Mouse (Mus musculus) CD4-positive helper T cell, adult 2 months (primary cell): ENCODE data around the gene Hist1h4m.
A peak's percentile ranks its signal among the peaks of the same experiment; 100 is the strongest.
"Not testable (repeated sequence)": the region's sequence is repeated elsewhere in the genome, so short reads cannot be mapped to it uniquely, and the experiment has no call there.

ENCODE experiments used
- DNase-seq: peaks from one replicate; pipeline ENCODE4 v3.0.0-alpha.2; 2012; ENCODE audit warnings: low read depth, missing footprints, low spot score

Gene Hist1h4m

DNA sequence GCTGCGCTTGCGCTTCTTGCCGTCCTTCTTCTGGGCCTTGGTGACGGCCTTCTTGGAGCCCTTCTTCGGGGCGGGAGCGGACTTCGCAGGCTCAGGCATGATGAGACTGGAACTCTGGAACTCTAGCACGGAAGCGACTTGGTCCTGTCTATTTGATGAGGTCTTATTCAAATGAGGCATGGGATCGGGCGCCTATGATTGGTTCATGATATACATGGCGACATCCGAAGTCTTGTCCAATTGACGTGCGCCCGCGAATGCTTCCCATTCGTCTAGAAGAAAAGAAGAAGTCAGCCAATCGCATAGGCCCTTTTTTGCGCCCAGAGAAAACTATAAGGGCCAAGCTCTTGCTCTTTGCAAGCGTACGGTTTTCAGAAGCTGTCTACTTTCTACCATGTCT, 1.5 kb upstream of the Hist1h4m start, which contains the start of the genes Hist1h2bq and Hist1h2ao:
TSS of gene Hist1h2bq (minus strand) at position 125 of the 400 bp plus-strand sequence.
TSS of gene Hist1h2ao (plus strand) at position 393 of the 400 bp plus-strand sequence.
- not testable (repeated sequence) for DNase-seq

GRCm38 (mm10) chr13:21811074-21811473, 472 bp upstream of the Hist1h4m start:
- DNase-seq, result not testable (repeated sequence)

DNA sequence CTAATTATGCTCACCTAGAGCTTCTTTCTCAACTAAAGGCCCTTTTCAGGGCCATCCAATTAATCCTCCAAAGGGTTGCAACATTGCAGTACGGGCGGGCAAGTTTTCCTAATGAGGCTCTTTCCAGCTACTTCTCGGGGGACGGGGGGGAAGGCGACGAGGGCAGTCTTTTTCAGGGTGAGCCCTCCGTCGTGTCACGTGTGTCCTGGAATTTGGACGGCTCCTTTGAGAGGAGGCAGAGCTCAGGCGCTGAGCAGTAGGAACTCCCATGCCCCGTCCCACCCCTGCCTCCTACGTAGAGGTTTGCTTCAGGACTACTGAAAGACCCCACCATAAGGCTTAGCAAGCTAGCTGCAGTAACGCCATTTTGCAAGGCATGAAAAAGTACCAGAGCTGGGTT, 546 bp downstream of the Hist1h4m start:
- DNase-seq, result not testable (repeated sequence)

DNA sequence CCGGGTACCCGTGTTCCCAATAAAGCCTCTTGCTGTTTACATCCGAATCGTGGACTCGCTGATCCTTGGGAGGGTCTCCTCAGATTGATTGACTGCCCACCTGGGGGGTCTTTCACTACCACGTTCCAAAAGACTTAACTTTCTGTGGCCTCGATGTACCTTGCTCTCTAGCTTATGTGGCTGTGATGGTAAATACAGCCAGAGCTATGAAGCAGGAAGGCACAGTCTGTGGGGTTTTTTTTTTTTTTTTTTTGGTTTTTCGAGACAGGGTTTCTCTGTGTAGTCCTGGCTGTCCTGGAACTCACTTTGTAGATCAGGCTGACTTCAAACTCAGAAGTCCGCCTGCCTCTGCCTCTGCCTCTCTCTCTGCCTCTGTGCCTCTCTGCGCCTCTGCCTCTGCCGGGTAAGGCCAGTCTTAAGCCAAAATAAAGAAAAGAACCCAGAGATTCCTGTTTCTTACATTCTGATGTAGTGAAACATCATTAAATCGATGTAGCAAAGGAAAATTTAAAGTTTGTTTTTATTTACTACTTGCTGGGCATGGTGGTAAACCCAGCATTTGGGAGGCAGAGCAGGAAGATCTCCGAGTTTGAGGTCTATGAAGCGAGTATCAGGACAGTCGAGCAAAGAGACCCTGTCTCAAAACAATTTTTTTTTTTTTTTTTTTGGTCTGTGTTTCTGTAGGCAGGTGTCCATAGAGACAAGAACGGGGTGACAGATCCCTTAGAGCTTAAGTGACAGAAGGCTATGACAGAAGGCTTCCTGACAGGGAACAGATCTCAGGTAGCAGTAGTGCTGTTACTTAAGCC, 8.7 kb downstream of the Hist1h4m start:
- not testable (repeated sequence) for DNase-seq

- peak; percentile 1 for DNase-seq
These were observed 17.0 kb downstream of the Hist1h4m start for GRCm38 (mm10) chr13:21828511-21828910.

GRCm38 (mm10) chr13:21830344-21830743, 18.8 kb downstream of the Hist1h4m start:
- DNase-seq, result no peak

DNA sequence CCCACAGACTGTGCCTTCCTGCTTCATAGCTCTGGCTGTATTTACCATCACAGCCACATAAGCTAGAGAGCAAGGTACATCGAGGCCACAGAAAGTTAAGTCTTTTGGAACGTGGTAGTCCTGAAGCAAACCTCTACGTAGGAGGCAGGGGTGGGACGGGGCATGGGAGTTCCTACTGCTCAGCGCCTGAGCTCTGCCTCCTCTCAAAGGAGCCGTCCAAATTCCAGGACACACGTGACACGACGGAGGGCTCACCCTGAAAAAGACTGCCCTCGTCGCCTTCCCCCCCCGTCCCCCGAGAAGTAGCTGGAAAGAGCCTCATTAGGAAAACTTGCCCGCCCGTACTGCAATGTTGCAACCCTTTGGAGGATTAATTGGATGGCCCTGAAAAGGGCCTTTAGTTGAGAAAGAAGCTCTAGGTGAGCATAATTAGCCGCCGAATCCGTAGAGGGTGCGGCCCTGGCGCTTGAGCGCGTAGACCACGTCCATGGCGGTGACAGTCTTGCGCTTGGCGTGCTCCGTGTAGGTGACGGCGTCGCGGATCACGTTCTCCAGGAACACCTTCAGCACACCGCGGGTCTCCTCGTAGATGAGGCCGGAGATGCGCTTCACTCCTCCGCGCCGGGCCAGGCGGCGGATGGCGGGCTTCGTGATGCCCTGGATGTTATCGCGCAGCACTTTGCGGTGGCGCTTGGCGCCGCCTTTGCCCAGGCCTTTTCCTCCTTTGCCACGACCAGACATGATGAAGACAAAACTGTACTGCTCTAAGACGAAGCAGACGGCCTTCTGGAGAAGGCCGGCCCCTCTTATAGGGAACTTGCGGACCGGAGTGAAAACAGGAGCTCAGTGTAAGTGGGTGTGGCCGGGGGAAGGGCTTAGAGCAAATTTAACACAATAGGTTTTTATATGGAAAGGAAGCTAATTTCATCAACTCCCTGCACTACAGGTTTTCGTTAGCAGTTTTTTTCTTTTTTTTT, 20.2 kb downstream of the Hist1h4m start, which contains the start of gene Hist1h4n:
TSS of gene Hist1h4n (minus strand) at position 779 of the 977 bp plus-strand sequence.
- DNase-seq, result not testable (repeated sequence)

DNA sequence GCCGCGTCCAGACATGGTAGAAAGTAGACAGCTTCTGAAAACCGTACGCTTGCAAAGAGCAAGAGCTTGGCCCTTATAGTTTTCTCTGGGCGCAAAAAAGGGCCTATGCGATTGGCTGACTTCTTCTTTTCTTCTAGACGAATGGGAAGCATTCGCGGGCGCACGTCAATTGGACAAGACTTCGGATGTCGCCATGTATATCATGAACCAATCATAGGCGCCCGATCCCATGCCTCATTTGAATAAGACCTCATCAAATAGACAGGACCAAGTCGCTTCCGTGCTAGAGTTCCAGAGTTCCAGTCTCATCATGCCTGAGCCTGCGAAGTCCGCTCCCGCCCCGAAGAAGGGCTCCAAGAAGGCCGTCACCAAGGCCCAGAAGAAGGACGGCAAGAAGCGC, 21.9 kb downstream of the Hist1h4m start, which contains the start of the genes Hist1h2ap and Hist1h2br:
TSS of gene Hist1h2ap (minus strand) at position 47 of the 400 bp plus-strand sequence.
TSS of gene Hist1h2br (plus strand) at position 283 of the 400 bp plus-strand sequence.
- not testable (repeated sequence) for DNase-seq

GRCm38 (mm10) chr13:21840508-21840907, 29.0 kb downstream of the Hist1h4m start:
- not testable (repeated sequence) for DNase-seq

- not testable (repeated sequence) for DNase-seq
These were observed 34.8 kb downstream of the Hist1h4m start for GRCm38 (mm10) chr13:21846356-21846755.

- DNase-seq, result no peak
These were observed 36.3 kb downstream of the Hist1h4m start for GRCm38 (mm10) chr13:21847883-21848282.

DNA sequence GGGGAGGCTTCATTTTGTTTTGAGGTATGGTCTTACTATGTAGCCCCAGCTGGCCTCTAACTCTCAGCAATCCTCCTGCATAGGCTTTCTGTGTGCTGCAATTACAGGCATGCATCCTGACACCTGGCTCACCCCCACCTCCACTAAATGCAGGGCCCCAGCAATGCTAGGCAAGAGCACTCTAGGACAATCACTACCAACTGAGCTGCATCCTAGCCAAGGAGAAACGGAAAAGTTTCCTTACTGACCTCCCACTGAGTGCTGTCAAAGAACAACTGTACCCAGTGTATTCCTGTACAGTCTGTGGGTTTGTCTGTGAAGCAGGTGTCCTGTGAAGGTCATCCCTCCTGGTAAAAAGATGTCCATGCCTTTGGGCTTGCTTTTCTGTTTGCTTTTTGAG, 39.1 kb downstream of the Hist1h4m start:
- DNase-seq, result not testable (repeated sequence)

DNA sequence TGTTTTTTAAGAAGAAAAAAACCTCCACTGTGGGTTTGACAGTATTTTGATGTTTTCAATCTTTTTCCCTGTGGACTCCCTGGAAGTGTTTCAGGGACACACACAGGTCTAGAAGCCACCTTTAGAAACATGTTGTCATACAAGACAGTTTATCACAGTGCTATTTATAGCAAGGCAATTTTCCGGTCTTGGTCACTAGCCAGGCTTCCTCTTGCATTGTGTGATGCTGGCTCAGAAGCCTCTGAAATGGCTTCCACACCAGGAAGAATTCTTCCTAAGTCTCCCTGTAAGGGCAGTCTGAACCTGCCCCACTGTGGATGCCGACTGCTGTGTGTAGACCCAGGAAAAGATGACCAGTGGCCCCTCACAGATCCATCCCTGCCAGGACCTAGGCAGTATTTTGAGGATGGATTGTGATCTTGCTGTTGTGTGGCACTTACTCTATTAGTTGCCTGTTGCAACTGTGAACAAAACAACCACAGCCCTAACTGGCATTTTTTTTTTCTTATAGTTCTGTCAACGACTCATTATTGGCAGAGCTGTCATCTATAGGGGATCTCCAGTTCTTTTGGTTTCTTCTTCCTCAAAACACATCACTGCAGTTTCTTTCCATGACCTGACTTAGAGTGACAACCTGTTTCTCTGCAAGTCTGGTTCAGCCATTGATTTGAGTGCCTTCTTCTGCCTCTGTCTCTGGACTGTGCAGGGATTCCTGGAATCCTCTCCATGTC, 40.8 kb downstream of the Hist1h4m start:
- no peak for DNase-seq

- DNase-seq, result peak; percentile 52
These were observed 43.6 kb downstream of the Hist1h4m start for GRCm38 (mm10) chr13:21855146-21855545.

DNA sequence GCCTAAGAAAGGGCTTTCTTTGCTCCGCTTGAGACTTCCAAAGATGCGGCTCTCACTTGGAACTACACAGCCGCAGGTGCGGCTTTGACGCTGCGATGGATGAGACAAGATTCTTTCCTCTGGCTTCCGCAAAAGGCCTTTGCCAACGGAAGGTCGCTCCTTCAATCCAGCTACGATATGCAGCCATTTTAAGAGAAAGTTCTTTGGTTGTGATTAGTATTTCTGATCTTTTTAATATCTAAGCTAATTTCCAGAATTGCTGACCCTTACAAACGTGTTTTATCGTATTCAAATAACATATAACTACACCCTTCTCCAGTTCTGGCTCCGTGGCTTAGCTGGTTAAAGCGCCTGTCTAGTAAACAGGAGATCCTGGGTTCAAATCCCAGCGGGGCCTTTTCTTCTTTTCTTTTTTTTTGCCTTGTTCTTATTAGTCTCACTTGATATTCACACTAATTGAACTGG, 44.2 kb downstream of the Hist1h4m start:
- peak; percentile 20 for DNase-seq

DNA sequence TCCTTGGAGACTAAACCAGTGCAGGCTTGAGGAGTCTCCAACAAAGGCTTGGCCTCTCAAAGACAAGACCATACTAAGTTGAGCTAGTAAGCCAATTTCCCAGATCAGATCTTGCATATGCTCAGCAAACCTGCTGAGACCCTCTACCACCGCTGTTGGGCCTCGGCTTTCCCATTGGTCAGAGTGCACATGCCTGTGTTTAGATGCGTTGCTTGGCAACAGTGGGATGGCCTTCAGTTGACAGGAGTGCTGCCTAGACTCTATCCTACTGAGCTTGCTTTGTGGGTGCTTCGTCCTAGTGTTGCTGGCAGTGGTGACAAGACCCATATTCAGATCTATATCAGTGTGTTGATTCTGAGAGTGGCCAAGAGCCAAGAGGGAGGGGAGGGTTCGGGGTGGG, 50.1 kb downstream of the Hist1h4m start:
- DNase-seq, result no peak
